Mouse (Mus musculus): ENCODE measurements around the gene Map10.

DNA sequence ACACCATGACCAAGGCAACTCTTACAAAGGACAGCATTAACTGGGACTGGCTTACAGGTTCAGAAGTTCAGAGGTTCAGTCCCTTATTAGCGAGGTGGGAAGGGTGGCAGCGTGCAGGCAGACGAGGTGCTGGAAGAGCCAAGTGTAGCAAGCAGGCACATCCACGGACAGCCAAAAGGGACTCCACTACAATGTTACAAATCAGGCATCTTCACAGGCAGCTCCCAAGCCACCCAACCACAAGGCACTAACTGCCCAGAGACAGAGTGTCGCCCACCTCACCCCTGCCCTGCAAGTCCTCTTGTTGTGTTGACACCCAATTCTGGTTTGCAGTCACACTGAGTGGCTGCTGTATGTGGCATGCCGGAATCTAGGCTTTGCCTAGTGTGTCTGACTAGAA lies 34.8 kb downstream of the Map10 start:
- no peak for TF ChIP-seq CTCF (IDR thresholded peaks at IDR 0.05; ENCODE audit: control insufficient read depth, insufficient read depth, insufficient replicate concordance, low read depth, low read length)
- TF ChIP-seq POLR2A (IDR thresholded peaks at IDR 0.05; ENCODE audit: control insufficient read depth, low read depth, low read length) = no peak
